19 mouse cellular contexts compared by ENCODE assay signal in the genomic region with DNA sequence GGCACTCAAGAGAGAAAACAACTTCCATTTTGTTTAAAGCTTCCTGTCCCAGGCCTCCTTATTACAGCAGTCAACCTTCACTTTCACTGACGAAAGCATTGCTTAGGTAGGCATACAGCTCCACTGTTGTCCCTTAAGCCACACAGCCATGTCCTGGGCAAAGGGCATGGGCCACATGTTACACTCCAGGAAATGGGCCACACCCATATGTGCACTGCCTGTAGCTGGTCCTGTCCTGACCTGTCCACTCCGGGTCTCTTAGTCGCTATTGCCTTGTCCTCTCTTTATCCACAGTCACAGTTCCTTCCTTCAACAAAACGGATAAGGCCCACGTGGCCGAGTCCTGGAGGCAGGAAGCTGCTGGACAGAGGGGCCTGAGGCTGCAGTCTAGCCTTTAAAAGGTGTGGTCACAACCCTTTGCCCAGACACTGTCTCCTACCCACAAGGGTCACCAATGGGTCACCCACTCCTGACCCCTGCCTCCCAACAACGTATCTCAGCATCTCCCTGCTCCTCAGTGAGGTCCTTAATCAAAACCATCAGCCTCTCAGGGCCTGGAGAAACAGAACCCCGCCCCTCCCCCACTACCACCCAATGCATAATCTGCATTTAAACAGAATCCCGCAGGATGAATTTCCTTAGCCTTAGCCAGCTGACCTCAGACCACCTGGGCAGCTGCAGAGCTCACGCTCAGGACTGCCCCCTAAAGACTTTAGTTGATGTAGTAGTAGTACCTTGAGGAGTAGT. TPM values are rescaled to one million over a fixed set of nuclear protein-coding genes. Genes with fewer than 3 reads are reported as not detected.
DNase-seq lines count a peak whose midpoint lies in the region; ATAC-seq and TF ChIP-seq lines count a peak whose summit lies in the region.
"Had no signal": no experiment of that assay in that cellular context is flagged by ENCODE, and none has a peak within 500 bp of the region (broad histone marks: within the 10 kb centered on the region; RNA-seq: fewer than 3 reads in every experiment).

No protein-coding gene starts in this region.

- peak; percentile 19 to 45 for DNase-seq in urinary bladder, adult 18-20 months (ENCODE audit: low spot score in 2 of 2)
- DNase-seq in urinary bladder, adult 2 months (ENCODE audit: low spot score), result no peak
- DNase-seq in large intestine, adult 2 months (ENCODE audit: low read depth, low spot score), result peak; percentile 45
- peak; percentile 48 for DNase-seq in stomach, postnatal 0 days (ENCODE audit: low spot score)
- no peak for DNase-seq in kidney, adult 8-10 months
- DNase-seq: B cell, adult 2 months; cerebellum, adult 9-10 months; gastrocnemius, postnatal 25 days; heart, postnatal 14 days had no signal

- no peaks in the 10 kb centered on the region for H3K9me3 ChIP-seq in heart, embryonic 12.5 days (replicated peaks)
- H3K9me3 ChIP-seq in heart, embryonic 11.5 days (replicated peaks; ENCODE audit: control insufficient read depth, low read length), result no peaks in the 10 kb centered on the region
- no peaks in the 10 kb centered on the region for H3K9me3 ChIP-seq in stomach, postnatal 0 days (ENCODE audit: control insufficient read depth, low read length)
- H3K9me3 ChIP-seq: lung, embryonic 15.5 days; midbrain, embryonic 15.5 days had no signal

- WGBS in heart, embryonic 12.5 days, result 40% methylated on average over 10 of the region's 10 CpGs
- 29% methylated on average over 10 of the region's 10 CpGs for WGBS in heart, embryonic 11.5 days (ENCODE audit: insufficient replicate concordance)
- 55% methylated on average over 10 of the region's 10 CpGs for WGBS in large intestine, adult 2 months
- WGBS in stomach, postnatal 0 days, result 39% methylated on average over 10 of the region's 10 CpGs

- ATAC-seq in heart, embryonic 12.5 days (ENCODE audit: insufficient number of reproducible peaks, low FRiP score), result peak; percentile 37; the same call in 1 of the 2 replicates
- ATAC-seq in heart, embryonic 11.5 days (replicated peaks; ENCODE audit: insufficient number of reproducible peaks, low FRiP score, low TSS enrichment), result no peak
- peak; percentile 94 for ATAC-seq in stomach, postnatal 0 days (ENCODE audit: low FRiP score, low TSS enrichment)
- no peak for ATAC-seq in granulocyte monocyte progenitor cell, adult 5-6 weeks (replicated peaks; ENCODE audit: poor library complexity, severe bottlenecking)
- ATAC-seq: activated CD4-positive, CD25-positive, alpha-beta regulatory T cell, adult 4 months; forebrain, embryonic 14.5 days; midbrain, embryonic 15.5 days had no signal

- no peak for TF ChIP-seq CTCF in stomach, postnatal 0 days (IDR thresholded peaks at IDR 0.05; ENCODE audit: low read depth)

- no peak overlapping the region for H3K4me3 ChIP-seq in heart, embryonic 12.5 days
- H3K4me3 ChIP-seq in heart, embryonic 11.5 days (ENCODE audit: low read depth, low read length), result no peak overlapping the region
- H3K4me3 ChIP-seq in stomach, postnatal 0 days (ENCODE audit: low read depth, low read length), result no peak overlapping the region
- H3K4me3 ChIP-seq: layer of hippocampus, adult 2 months; lung, embryonic 15.5 days; midbrain, embryonic 15.5 days had no signal

- H3K4me2 ChIP-seq in heart, embryonic 12.5 days, result no peak overlapping the region
- H3K4me2 ChIP-seq in heart, embryonic 11.5 days, result no peak overlapping the region
- no peak overlapping the region for H3K4me2 ChIP-seq in stomach, postnatal 0 days (replicated peaks; ENCODE audit: low read depth)
- H3K4me2 ChIP-seq: lung, embryonic 15.5 days; midbrain, embryonic 15.5 days had no signal

- H3K4me1 ChIP-seq in heart, embryonic 12.5 days (replicated peaks), result no peaks in the 10 kb centered on the region; the same call in 1 of the 2 replicates
- H3K4me1 ChIP-seq in heart, embryonic 11.5 days (ENCODE audit: control insufficient read depth, insufficient read depth, low read length), result peaks cover 5% of the 10 kb centered on the region; the same call in 1 of the 2 replicates
- no peaks in the 10 kb centered on the region for H3K4me1 ChIP-seq in stomach, postnatal 0 days (replicated peaks; ENCODE audit: control insufficient read depth, insufficient read depth)
- H3K4me1 ChIP-seq: lung, embryonic 15.5 days had no signal

- H3K27me3 ChIP-seq in heart, embryonic 12.5 days (replicated peaks), result peaks cover 43% of the 10 kb centered on the region
- H3K27me3 ChIP-seq in heart, embryonic 11.5 days (ENCODE audit: control insufficient read depth, insufficient read depth, low read length), result peaks cover 9% of the 10 kb centered on the region
- H3K27me3 ChIP-seq in stomach, postnatal 0 days (ENCODE audit: control insufficient read depth, insufficient read depth, low read length), result no peaks in the 10 kb centered on the region
- H3K27me3 ChIP-seq: midbrain, embryonic 15.5 days had no signal

- no peak for TF ChIP-seq EP300 in stomach, postnatal 0 days (optimal IDR thresholded peaks at IDR 0.05)

- no peak overlapping the region for H3K9ac ChIP-seq in heart, embryonic 12.5 days
- H3K9ac ChIP-seq in heart, embryonic 11.5 days (ENCODE audit: low read depth, low read length), result no peak overlapping the region
- no peak overlapping the region for H3K9ac ChIP-seq in stomach, postnatal 0 days (ENCODE audit: low read length)
- H3K9ac ChIP-seq: lung, embryonic 15.5 days; midbrain, embryonic 15.5 days had no signal

- H3K27ac ChIP-seq in heart, embryonic 12.5 days (ENCODE audit: poor library complexity, severe bottlenecking), result no peak overlapping the region
- H3K27ac ChIP-seq in heart, embryonic 11.5 days (ENCODE audit: low read depth, low read length), result no peak overlapping the region
- no peak overlapping the region for H3K27ac ChIP-seq in stomach, postnatal 0 days (replicated peaks)
- H3K27ac ChIP-seq: layer of hippocampus, adult 2 months; lung, embryonic 15.5 days; midbrain, embryonic 15.5 days had no signal

- no peaks in the 10 kb centered on the region for H3K36me3 ChIP-seq in heart, embryonic 12.5 days
- H3K36me3 ChIP-seq in heart, embryonic 11.5 days (ENCODE audit: control insufficient read depth, insufficient read depth, low read length), result no peaks in the 10 kb centered on the region
- no peaks in the 10 kb centered on the region for H3K36me3 ChIP-seq in stomach, postnatal 0 days (ENCODE audit: control insufficient read depth, insufficient read depth, low read length)
- H3K36me3 ChIP-seq: lung, embryonic 15.5 days; midbrain, embryonic 15.5 days had no signal

RNA-seq across cellular contexts. Expression of gene Kcng4, which starts 7.7 kb away (rescaled TPM):
- not detected in 2 replicates for polyA plus RNA-seq in heart, embryonic 12.5 days (2016; fragmentation: Nextera tagmentation; extraction: Ambion mirVana)
- polyA plus RNA-seq in heart, embryonic 11.5 days (2014; fragmentation: Nextera tagmentation; extraction: Ambion mirVana), result not detected in 2 replicates
- polyA plus RNA-seq in urinary bladder, adult 2 months (2012; rRNA removed), result 3.5 and 6.6 TPM in 2 replicates
- polyA plus RNA-seq in large intestine, adult 2 months (2012; rRNA removed), result 0.86 and 0.89 TPM in 2 replicates
- polyA plus RNA-seq in stomach, postnatal 0 days (2015; fragmentation: Nextera tagmentation; extraction: Ambion mirVana), result 0.49 and 0.52 TPM in 2 replicates
- total RNA-seq in granulocyte monocyte progenitor cell, adult 5-6 weeks (2014; fragmentation: Nextera tagmentation), result not detected in 2 replicates
- total RNA-seq in granulocyte monocyte progenitor cell, adult 5-6 weeks (2017), result not detected in 2 replicates
- total RNA-seq: MEL had no signal
- polyA plus RNA-seq: activated CD4-positive, CD25-positive, alpha-beta regulatory T cell, adult 4 months had no signal

RNA-seq across cellular contexts. Expression of gene Adad2, which starts 15.2 kb away (rescaled TPM):
- polyA plus RNA-seq in heart, embryonic 12.5 days (2016; fragmentation: Nextera tagmentation; extraction: Ambion mirVana), result 0.09 TPM in 1 of 2 replicates, not detected in the other
- polyA plus RNA-seq in heart, embryonic 11.5 days (2014; fragmentation: Nextera tagmentation; extraction: Ambion mirVana), result not detected in 2 replicates
- polyA plus RNA-seq in urinary bladder, adult 2 months (2012; rRNA removed), result not detected in 2 replicates
- 0.12 and 0.62 TPM in 2 replicates for polyA plus RNA-seq in large intestine, adult 2 months (2012; rRNA removed)
- not detected in 2 replicates for polyA plus RNA-seq in stomach, postnatal 0 days (2015; fragmentation: Nextera tagmentation; extraction: Ambion mirVana)
- not detected in 2 replicates for total RNA-seq in granulocyte monocyte progenitor cell, adult 5-6 weeks (2014; fragmentation: Nextera tagmentation)
- not detected in 2 replicates for total RNA-seq in granulocyte monocyte progenitor cell, adult 5-6 weeks (2017)
- total RNA-seq: heart, postnatal 14 days; MEL had no signal
- polyA plus RNA-seq: activated CD4-positive, CD25-positive, alpha-beta regulatory T cell, adult 4 months; lung, embryonic 15.5 days; neural tube, embryonic 14.5 days had no signal

RNA-seq across cellular contexts. Expression of gene Taf1c, which starts 22.8 kb away (rescaled TPM):
- polyA plus RNA-seq in heart, embryonic 12.5 days (2016; fragmentation: Nextera tagmentation; extraction: Ambion mirVana), result 8.1 and 8.6 TPM in 2 replicates
- polyA plus RNA-seq in heart, embryonic 11.5 days (2014; fragmentation: Nextera tagmentation; extraction: Ambion mirVana), result 7.1 and 8.0 TPM in 2 replicates
- 11.1 and 14.5 TPM in 2 replicates for polyA plus RNA-seq in urinary bladder, adult 2 months (2012; rRNA removed)
- polyA plus RNA-seq in large intestine, adult 2 months (2012; rRNA removed), result 19.2 and 21.5 TPM in 2 replicates
- 5.9 and 6.2 TPM in 2 replicates for polyA plus RNA-seq in stomach, postnatal 0 days (2015; fragmentation: Nextera tagmentation; extraction: Ambion mirVana)
- 3.0 and 13.8 TPM in 2 replicates for total RNA-seq in granulocyte monocyte progenitor cell, adult 5-6 weeks (2014; fragmentation: Nextera tagmentation)
- total RNA-seq in granulocyte monocyte progenitor cell, adult 5-6 weeks (2017), result 6.8 and 11.0 TPM in 2 replicates

RNA-seq across cellular contexts. Expression of gene Wfdc1, which starts 38.4 kb away (rescaled TPM):
- 3.1 and 3.5 TPM in 2 replicates for polyA plus RNA-seq in heart, embryonic 12.5 days (2016; fragmentation: Nextera tagmentation; extraction: Ambion mirVana)
- 2.1 and 2.3 TPM in 2 replicates for polyA plus RNA-seq in heart, embryonic 11.5 days (2014; fragmentation: Nextera tagmentation; extraction: Ambion mirVana)
- polyA plus RNA-seq in urinary bladder, adult 2 months (2012; rRNA removed), result 147 and 168 TPM in 2 replicates
- 26.6 and 26.8 TPM in 2 replicates for polyA plus RNA-seq in large intestine, adult 2 months (2012; rRNA removed)
- 58.0 and 61.0 TPM in 2 replicates for polyA plus RNA-seq in stomach, postnatal 0 days (2015; fragmentation: Nextera tagmentation; extraction: Ambion mirVana)
- total RNA-seq in granulocyte monocyte progenitor cell, adult 5-6 weeks (2014; fragmentation: Nextera tagmentation), result not detected in 2 replicates
- total RNA-seq in granulocyte monocyte progenitor cell, adult 5-6 weeks (2017), result not detected in 2 replicates
- total RNA-seq: MEL had no signal
- polyA plus RNA-seq: activated CD4-positive, CD25-positive, alpha-beta regulatory T cell, adult 4 months had no signal

RNA-seq across cellular contexts. Expression of gene Dnaaf1, which starts 52.8 kb away (rescaled TPM):
- polyA plus RNA-seq in heart, embryonic 12.5 days (2016; fragmentation: Nextera tagmentation; extraction: Ambion mirVana), result 0.18 and 0.23 TPM in 2 replicates
- 0.26 and 0.38 TPM in 2 replicates for polyA plus RNA-seq in heart, embryonic 11.5 days (2014; fragmentation: Nextera tagmentation; extraction: Ambion mirVana)
- polyA plus RNA-seq in urinary bladder, adult 2 months (2012; rRNA removed), result 0.07 TPM in 2 replicates
- polyA plus RNA-seq in large intestine, adult 2 months (2012; rRNA removed), result 3.5 and 7.3 TPM in 2 replicates
- polyA plus RNA-seq in stomach, postnatal 0 days (2015; fragmentation: Nextera tagmentation; extraction: Ambion mirVana), result 0.24 and 0.30 TPM in 2 replicates
- total RNA-seq in granulocyte monocyte progenitor cell, adult 5-6 weeks (2014; fragmentation: Nextera tagmentation), result not detected in 2 replicates
- total RNA-seq in granulocyte monocyte progenitor cell, adult 5-6 weeks (2017), result 0.13 TPM in 1 of 2 replicates, not detected in the other
- total RNA-seq: gastrocnemius, postnatal 25 days had no signal
- polyA plus RNA-seq: activated CD4-positive, CD25-positive, alpha-beta regulatory T cell, adult 4 months had no signal

Comparison
In these comparisons a context has a peak if more than half of its experiments do, and no peak if none do; other contexts are left out.
1. ATAC-seq: peak in heart, embryonic 12.5 days (single experiment) and stomach, postnatal 0 days (single experiment); none in heart, embryonic 11.5 days (single experiment) and granulocyte monocyte progenitor cell, adult 5-6 weeks (single experiment).
2. DNase-seq: peak in urinary bladder, adult 18-20 months (2 of 2), large intestine, adult 2 months (single experiment) and stomach, postnatal 0 days (single experiment); none in urinary bladder, adult 2 months (single experiment) and kidney, adult 8-10 months (0 of 2).